Mouse (Mus musculus): ENCODE data around the gene Csde1.

GRCm38 (mm10) chr3:102976906-102977305 lies 43.3 kb upstream of the Csde1 start:
- TF ChIP-seq CTCF (IDR thresholded peaks at IDR 0.05; ENCODE audit: low read depth) = no peak
- no peak for TF ChIP-seq EP300 (IDR thresholded peaks at IDR 0.05; ENCODE audit: low read depth)
